Mouse (Mus musculus) E14TG2a.4 (cell line): Measurements from ENCODE around the gene Rtca.

ENCODE experiments used
- CTCF ChIP-seq: conservative IDR thresholded peaks from 2 replicates; pipeline ENCODE4 v1.5.1; 2014; ENCODE audit warnings: low read length
- POU5F1 ChIP-seq: IDR thresholded peaks from 2 replicates; pipeline ENCODE4 v1.6.1; 2014; ENCODE audit warnings: low read length, borderline replicate concordance

- TF ChIP-seq CTCF (no peak), POU5F1 (no peak)
Observed at GRCm38 (mm10) chr3:116542070-116542469, 34.1 kb upstream of the Rtca start.
